Mouse (Mus musculus): ENCODE measurements around the gene Zdhhc13. TPM values are rescaled to one million over a fixed set of nuclear protein-coding genes. Genes with fewer than 3 reads are reported as not detected.

The Zdhhc13 gene
- polyA plus RNA-seq, 1 experiment from 2014 or later = 32.1 TPM

DNA sequence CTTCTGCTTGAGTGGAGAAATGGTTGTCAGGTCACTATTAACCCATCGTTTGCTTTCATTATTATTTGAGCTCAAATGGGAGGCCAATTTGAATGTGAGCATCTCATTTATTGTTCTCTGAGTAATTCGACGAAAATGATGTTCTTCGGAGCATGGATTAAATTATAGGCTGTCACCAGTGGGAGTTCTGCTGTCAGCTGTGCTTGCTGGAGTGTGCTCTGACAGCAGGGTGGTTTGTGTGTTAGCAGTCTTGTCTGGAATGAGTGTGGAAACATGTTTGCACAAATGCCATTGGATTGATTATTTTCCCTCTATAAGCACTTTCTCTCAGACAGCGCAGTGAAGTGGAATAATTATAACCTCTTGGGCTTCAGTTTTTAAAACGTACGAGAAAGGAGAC, 14.6 kb downstream of the Zdhhc13 start:
- H3K27me3 ChIP-seq (ENCODE audit: insufficient read depth, poor library complexity, severe bottlenecking) = no peaks in the 10 kb centered on the region
- H3K4me3 ChIP-seq = no peak overlapping the region
- H3K4me1 ChIP-seq (replicated peaks) = no peaks in the 10 kb centered on the region
- no peak overlapping the region for H3K27ac ChIP-seq
- DNase-seq (ENCODE audit: low spot score) = no peak
- H3K36me3 ChIP-seq = peaks cover 71% of the 10 kb centered on the region
- H3K9me3 ChIP-seq = no peaks in the 10 kb centered on the region
- WGBS = 89% methylated on average over 7 of the region's 7 CpGs

DNA sequence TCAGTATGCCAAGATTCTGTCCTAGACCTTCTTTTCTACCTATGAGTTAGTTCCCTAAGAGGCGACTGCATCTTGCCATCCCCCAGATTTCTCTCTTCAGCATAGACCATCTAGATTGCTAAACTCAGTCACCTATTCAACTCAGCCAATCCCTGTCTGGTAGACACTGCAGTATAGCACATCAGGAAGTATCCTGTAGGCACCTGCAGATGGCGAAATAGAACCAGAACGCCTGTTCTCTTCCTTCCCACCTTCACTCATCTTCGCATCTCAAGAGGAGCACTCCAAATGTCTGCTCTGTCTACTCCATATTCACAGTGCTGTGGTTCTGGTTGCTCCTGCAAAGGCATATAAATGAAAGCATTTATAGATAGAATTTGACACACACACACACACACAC, 17.8 kb downstream of the Zdhhc13 start:
- H3K4me3 ChIP-seq = no peak overlapping the region
- no peak for DNase-seq (ENCODE audit: low spot score)
- H3K36me3 ChIP-seq = peaks cover 87% of the 10 kb centered on the region
- no peaks in the 10 kb centered on the region for H3K27me3 ChIP-seq (ENCODE audit: insufficient read depth, poor library complexity, severe bottlenecking)
- H3K9me3 ChIP-seq = no peaks in the 10 kb centered on the region
- no peak overlapping the region for H3K27ac ChIP-seq
- no peaks in the 10 kb centered on the region for H3K4me1 ChIP-seq (replicated peaks)
- WGBS = 94% methylated on average over 4 of the region's 4 CpGs

DNA sequence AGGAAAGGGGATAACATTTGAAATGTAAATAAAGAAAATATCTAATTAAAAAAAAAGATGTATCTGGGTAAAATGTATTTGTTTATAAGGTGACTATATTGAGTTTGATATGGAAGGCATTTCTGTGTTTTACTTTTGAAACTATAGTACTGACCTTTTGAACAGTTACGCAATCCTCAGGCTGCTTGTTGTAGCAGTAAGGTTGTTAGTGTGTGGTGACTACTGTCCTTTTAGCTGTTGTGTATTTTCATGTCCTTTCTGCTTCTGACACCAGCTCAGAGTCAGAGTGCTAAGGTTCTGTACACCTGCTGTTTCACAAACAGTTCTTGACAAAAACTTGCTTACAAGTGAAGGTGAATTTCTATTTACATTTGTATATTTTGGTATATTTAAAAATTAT, 21.8 kb downstream of the Zdhhc13 start:
- H3K9me3 ChIP-seq = no peaks in the 10 kb centered on the region
- no peaks in the 10 kb centered on the region for H3K27me3 ChIP-seq (ENCODE audit: insufficient read depth, poor library complexity, severe bottlenecking)
- H3K4me3 ChIP-seq = no peak overlapping the region
- WGBS = 100% methylated on average over 1 of the region's 1 CpGs
- DNase-seq (ENCODE audit: low spot score) = no peak
- H3K27ac ChIP-seq = no peak overlapping the region
- no peaks in the 10 kb centered on the region for H3K4me1 ChIP-seq (replicated peaks)
- H3K36me3 ChIP-seq = peaks cover 80% of the 10 kb centered on the region

DNA sequence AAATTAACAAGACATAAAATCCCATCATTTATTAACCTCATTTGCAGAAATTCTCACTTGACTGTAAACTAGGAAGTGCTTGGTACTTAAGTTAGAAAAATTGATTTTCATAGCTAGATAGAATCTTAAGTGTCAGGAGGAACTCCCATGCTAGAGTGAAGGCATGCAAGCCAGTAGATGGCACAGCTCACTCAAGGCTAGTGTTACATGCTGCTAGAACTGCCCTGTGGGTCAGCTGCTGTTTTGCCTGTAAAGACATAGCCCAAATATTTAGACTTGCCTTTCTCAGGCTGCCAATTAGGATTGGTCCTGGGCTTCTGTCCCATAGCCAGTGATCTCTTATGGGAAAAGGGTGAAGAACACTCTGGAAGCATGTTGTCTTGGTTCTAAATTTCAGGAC, 23.6 kb downstream of the Zdhhc13 start:
- H3K9me3 ChIP-seq = no peaks in the 10 kb centered on the region
- DNase-seq (ENCODE audit: low spot score) = no peak
- no peaks in the 10 kb centered on the region for H3K27me3 ChIP-seq (ENCODE audit: insufficient read depth, poor library complexity, severe bottlenecking)
- no peaks in the 10 kb centered on the region for H3K4me1 ChIP-seq (replicated peaks)
- no peak overlapping the region for H3K27ac ChIP-seq
- H3K4me3 ChIP-seq = no peak overlapping the region
- peaks cover 80% of the 10 kb centered on the region for H3K36me3 ChIP-seq

DNA sequence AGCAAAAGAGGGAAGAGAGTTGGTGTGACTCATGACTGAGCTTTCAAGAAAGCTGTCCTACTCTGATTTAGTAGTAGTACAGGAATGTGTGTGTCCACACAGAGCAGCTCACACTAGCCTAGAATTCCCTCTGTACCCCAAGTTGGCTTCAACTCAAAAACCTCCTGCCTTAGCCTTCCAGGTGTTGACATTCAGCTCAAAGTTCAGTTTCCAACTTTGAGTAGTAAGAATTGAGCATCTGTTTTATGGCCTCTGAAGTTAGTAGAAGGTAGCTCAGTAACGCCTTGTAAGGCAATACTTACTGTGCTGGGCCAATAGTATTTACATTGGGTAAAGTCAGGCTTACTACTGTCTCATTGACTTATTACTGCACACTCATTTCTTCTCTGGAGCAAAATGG, 24.8 kb downstream of the Zdhhc13 start:
- Histone ChIP-seq H3K27me3 (ENCODE audit: insufficient read depth, poor library complexity, severe bottlenecking) (no peaks in the 10 kb centered on the region), H3K4me3 (no peak overlapping the region), H3K36me3 (peaks cover 82% of the 10 kb centered on the region), H3K27ac (no peak overlapping the region), H3K9me3 (no peaks in the 10 kb centered on the region), H3K4me1 (replicated peaks) (no peaks in the 10 kb centered on the region)
- 90% methylated on average over 1 of the region's 1 CpGs for WGBS
- DNase-seq (ENCODE audit: low spot score) = no peak

DNA sequence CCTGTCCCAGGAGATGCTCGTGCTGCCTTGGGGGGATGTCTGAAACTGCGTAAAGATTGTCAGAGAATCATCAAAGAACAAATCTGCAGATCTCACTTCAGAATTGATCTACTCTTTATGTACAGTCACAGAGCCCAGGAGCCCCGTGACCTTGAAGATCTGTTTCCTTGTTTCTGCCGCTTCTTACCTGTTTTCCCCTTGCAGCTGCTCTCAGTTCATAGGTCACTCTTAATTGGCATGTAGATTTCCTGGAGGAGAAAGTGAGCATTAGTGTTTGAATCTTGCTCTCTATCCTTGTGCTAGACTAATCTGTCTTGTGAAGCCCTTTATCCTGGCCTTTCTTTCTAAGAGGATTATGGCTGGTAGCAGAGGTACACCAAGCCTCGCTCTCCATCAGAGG, 32.9 kb downstream of the Zdhhc13 start:
- WGBS = 92% methylated on average over 5 of the region's 5 CpGs
- Histone ChIP-seq H3K4me1 (replicated peaks) (no peaks in the 10 kb centered on the region), H3K4me3 (no peak overlapping the region), H3K9me3 (no peaks in the 10 kb centered on the region), H3K36me3 (peaks cover 100% of the 10 kb centered on the region), H3K27me3 (ENCODE audit: insufficient read depth, poor library complexity, severe bottlenecking) (peaks cover 20% of the 10 kb centered on the region), H3K27ac (no peak overlapping the region)
- no peak for DNase-seq (ENCODE audit: low spot score)

DNA sequence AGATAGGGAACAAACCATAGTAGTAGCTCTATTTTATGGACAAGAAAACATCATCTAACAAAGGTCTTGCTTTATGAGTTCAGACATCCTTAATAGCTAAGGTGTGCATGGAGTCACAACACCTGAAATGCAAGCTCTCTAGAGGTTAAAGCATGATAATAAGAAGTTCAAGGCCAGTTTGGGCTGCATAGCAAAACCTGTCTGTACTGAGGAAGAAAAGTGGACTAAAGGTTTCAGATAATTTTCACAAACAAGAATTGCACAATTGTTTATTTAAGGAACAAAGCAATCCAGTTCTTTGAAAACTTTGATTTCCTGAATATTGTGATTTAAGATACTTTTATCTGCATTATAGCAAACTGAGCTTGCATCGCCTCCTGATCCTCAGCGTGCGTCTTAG, 34.8 kb downstream of the Zdhhc13 start:
- H3K4me1 ChIP-seq (replicated peaks) = no peaks in the 10 kb centered on the region
- 97% methylated on average over 3 of the region's 3 CpGs for WGBS
- no peak overlapping the region for H3K4me3 ChIP-seq
- no peak for DNase-seq (ENCODE audit: low spot score)
- peaks cover 38% of the 10 kb centered on the region for H3K27me3 ChIP-seq (ENCODE audit: insufficient read depth, poor library complexity, severe bottlenecking)
- peaks cover 96% of the 10 kb centered on the region for H3K36me3 ChIP-seq
- no peak overlapping the region for H3K27ac ChIP-seq
- no peaks in the 10 kb centered on the region for H3K9me3 ChIP-seq

DNA sequence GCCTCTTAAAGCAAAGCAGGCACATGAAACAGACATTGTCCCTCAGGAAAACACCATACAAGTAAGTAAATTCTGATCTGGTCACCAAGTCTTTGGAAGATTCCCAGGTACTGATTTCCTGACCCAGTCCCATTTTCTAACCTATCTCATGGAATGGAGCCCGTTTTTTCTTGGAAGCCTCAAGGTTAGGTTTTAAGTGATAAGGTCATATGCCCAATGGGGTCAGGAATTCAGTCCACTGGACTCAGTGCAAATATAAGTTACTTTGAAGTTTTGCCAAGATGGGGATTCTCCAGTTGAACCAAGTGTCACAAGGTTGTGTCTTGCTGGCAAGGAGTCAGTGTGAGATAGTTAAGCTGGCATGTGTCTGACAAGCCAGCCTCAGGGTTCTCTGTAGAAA, 35.9 kb downstream of the Zdhhc13 start:
- peaks cover 86% of the 10 kb centered on the region for H3K36me3 ChIP-seq
- H3K4me3 ChIP-seq = no peak overlapping the region
- H3K27ac ChIP-seq = no peak overlapping the region
- H3K27me3 ChIP-seq (ENCODE audit: insufficient read depth, poor library complexity, severe bottlenecking) = peaks cover 49% of the 10 kb centered on the region
- H3K4me1 ChIP-seq (replicated peaks) = no peaks in the 10 kb centered on the region
- no peaks in the 10 kb centered on the region for H3K9me3 ChIP-seq
- DNase-seq (ENCODE audit: low spot score) = no peak
- 85% methylated on average over 1 of the region's 1 CpGs for WGBS

DNA sequence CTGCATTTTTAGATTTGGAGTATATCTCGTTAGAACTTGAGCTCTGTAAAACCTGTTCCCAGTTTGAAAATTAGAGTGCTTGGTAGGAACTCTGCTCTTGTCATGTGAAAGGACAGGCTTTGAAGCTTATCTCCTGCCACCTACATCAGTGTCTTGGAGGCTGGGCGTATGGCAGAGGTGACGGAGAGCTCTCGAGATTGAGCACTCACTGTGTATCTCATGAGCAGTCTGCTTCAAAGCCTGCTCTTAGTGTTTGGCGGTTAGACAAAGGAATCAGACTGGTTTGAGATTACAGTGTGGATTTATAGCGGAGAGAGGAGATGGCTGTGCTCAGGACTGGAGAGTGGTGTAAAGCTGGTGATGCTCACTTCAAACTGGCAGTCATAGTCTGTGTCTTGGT, 36.4 kb downstream of the Zdhhc13 start:
- Histone ChIP-seq H3K36me3 (peaks cover 81% of the 10 kb centered on the region), H3K4me1 (replicated peaks) (no peaks in the 10 kb centered on the region), H3K9me3 (no peaks in the 10 kb centered on the region), H3K4me3 (no peak overlapping the region), H3K27ac (no peak overlapping the region), H3K27me3 (ENCODE audit: insufficient read depth, poor library complexity, severe bottlenecking) (peaks cover 54% of the 10 kb centered on the region)
- WGBS = 95% methylated on average over 6 of the region's 6 CpGs
- no peak for DNase-seq (ENCODE audit: low spot score)

DNA sequence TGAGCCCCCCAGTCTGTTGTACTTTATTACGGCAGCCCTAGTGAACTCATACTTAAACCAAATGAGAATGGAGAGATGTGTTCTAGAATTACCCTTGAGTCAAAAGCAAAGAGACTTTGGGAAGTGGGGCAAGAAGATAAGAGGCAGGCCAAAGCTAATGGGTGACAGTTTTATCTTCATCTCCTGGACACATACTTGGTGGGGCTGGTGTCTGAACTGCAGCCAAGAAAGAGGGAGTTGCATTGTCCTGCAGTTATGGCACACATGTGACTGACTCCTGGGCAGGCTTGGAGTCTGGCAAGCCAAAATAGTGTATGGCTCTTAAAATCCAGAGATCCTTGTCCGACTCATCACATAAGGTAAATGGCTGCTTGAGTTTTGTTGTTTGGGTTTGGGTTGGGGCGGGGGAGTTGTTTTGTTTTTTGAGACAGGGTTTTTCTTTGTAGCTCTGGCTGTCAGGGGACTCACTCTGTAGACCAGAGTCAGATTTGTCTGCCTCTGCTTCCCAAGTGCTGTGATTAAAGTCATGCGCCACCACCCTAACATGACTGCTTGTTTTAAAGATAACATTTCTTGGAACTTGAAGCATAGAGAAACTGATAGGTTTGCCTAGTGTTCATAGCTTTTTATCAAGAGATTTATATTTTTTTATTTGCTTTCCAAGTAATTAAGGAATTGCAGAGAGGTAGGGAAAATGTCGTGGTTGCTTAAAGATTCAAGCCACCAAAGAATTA, 40.5 kb downstream of the Zdhhc13 start:
- Histone ChIP-seq H3K9me3 (no peaks in the 10 kb centered on the region), H3K27ac (no peak overlapping the region), H3K27me3 (ENCODE audit: insufficient read depth, poor library complexity, severe bottlenecking) (peaks cover 95% of the 10 kb centered on the region), H3K4me1 (replicated peaks) (peaks cover 2% of the 10 kb centered on the region), H3K36me3 (peaks cover 39% of the 10 kb centered on the region), H3K4me3 (no peak overlapping the region)
- DNase-seq (ENCODE audit: low spot score) = no peak
- 89% methylated on average over 5 of the region's 5 CpGs for WGBS

DNA sequence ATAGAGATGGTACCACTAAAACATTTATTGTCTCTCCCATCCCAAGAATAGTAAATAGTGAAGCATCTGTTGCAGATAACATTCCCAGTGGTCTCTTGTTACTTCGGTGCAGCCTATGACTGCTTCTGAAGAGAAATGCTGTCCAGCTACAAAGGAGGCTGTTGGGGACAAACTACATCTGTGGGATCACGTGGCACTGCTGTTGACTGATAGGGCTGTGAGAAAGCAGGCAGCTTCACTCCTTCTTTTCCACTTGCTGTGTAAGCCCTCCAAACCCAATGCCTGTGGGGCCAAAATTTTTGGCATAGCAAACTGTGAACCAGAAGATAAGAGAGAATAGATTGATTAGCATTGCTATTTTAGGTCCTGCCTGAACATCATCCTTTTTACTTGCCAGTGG, 41.6 kb downstream of the Zdhhc13 start:
- peaks cover 28% of the 10 kb centered on the region for H3K36me3 ChIP-seq
- 59% methylated on average over 2 of the region's 2 CpGs for WGBS
- H3K9me3 ChIP-seq = no peaks in the 10 kb centered on the region
- peaks cover 93% of the 10 kb centered on the region for H3K27me3 ChIP-seq (ENCODE audit: insufficient read depth, poor library complexity, severe bottlenecking)
- H3K27ac ChIP-seq = no peak overlapping the region
- H3K4me3 ChIP-seq = no peak overlapping the region
- DNase-seq (ENCODE audit: low spot score) = no peak
- peaks cover 12% of the 10 kb centered on the region for H3K4me1 ChIP-seq (replicated peaks)

DNA sequence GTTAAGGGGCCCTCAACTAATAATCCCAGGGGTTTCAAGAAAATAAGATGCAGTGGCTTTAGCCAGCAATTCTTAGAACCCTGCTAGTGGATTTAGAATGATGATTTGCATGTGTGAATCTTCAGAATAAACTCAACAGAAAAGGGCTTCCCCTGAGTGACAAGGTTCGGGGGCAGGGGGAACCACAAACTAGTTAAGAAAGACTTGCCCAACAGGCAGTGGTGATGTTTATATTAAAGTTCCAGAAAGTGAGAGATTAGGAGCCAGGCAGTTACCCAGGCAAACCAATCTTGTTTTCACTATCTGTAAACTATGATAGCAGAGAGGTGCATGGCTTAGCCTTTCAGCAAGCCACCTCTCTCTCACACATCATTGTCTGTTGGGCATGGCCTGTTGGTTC, 43.9 kb downstream of the Zdhhc13 start:
- Histone ChIP-seq H3K4me3 (no peak overlapping the region), H3K27me3 (ENCODE audit: insufficient read depth, poor library complexity, severe bottlenecking) (peaks cover 96% of the 10 kb centered on the region), H3K4me1 (replicated peaks) (peaks cover 16% of the 10 kb centered on the region), H3K36me3 (peaks cover 6% of the 10 kb centered on the region), H3K27ac (no peak overlapping the region), H3K9me3 (no peaks in the 10 kb centered on the region)
- DNase-seq (ENCODE audit: low spot score) = no peak
- 88% methylated on average over 1 of the region's 1 CpGs for WGBS

DNA sequence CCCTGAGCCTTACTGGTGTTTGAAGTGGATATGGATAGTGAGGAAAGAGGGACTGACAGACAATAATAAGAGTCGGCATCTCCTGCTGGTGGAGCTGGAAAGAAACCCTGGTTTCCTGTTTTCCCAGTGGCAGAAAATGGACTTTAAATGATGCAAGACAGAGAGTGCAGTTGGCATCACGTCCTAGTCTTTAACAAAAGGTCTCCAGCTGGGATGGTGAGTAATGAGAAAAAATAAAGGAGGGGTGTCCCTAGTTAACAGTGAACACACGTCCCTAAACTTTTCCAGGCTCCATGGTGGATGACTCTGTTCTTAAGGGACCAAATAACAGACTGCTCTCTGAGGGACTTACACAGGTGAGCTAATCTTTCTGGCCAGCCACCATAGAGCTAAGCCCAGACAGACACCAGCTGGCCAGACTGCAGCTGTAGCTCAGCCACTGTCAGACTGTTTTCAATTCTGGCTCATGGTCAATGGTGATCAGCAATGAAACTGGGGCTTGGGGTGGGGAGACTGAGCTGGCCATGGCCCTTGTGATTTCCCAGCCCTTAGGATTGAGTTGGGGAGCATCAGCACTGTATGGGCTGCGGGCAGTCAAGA, 45.7 kb downstream of the Zdhhc13 start:
- WGBS = 52% methylated on average over 4 of the region's 4 CpGs
- no peak overlapping the region for H3K27ac ChIP-seq

More for the DNA sequence above, 45.7 kb downstream of the Zdhhc13 start:
- H3K27me3 ChIP-seq (ENCODE audit: insufficient read depth, poor library complexity, severe bottlenecking) = peaks cover 96% of the 10 kb centered on the region
- H3K9me3 ChIP-seq = no peaks in the 10 kb centered on the region
- H3K36me3 ChIP-seq = no peaks in the 10 kb centered on the region
- no peak overlapping the region; the same call in 1 of the 2 replicates for H3K4me3 ChIP-seq
- peaks cover 16% of the 10 kb centered on the region for H3K4me1 ChIP-seq (replicated peaks)
- no peak for DNase-seq (ENCODE audit: low spot score)
